Mouse (Mus musculus): Measurements from ENCODE around the gene Slc25a26.
"Not testable (repeated sequence)": the region's sequence is repeated elsewhere in the genome, so short reads cannot be mapped to it uniquely, and the experiment has no call there.

Slc25a26 gene

GRCm38 (mm10) chr6:94550851-94551250 lies 50.7 kb downstream of the Slc25a26 start:
- DNase-seq (ENCODE audit: low spot score), result no peak

- DNase-seq (ENCODE audit: low spot score), result no peak
Measured at GRCm38 (mm10) chr6:94553085-94553484, 53.0 kb downstream of the Slc25a26 start.

GRCm38 (mm10) chr6:94558603-94559002 lies 58.5 kb downstream of the Slc25a26 start:
- not testable (repeated sequence) for DNase-seq (ENCODE audit: low spot score)

GRCm38 (mm10) chr6:94560896-94561295 lies 60.8 kb downstream of the Slc25a26 start:
- no peak for DNase-seq (ENCODE audit: low spot score)

GRCm38 (mm10) chr6:94561346-94561745 lies 61.2 kb downstream of the Slc25a26 start:
- no peak for DNase-seq (ENCODE audit: low spot score)

GRCm38 (mm10) chr6:94563203-94563940 lies 63.2 kb downstream of the Slc25a26 start:
- DNase-seq (ENCODE audit: low spot score), result no peak

- DNase-seq (ENCODE audit: low spot score), result no peak
Measured at GRCm38 (mm10) chr6:94565766-94566165, 65.6 kb downstream of the Slc25a26 start.

- DNase-seq (ENCODE audit: low spot score), result no peak
Measured at GRCm38 (mm10) chr6:94568040-94568439, 67.9 kb downstream of the Slc25a26 start.

- DNase-seq (ENCODE audit: low spot score), result no peak
Measured at GRCm38 (mm10) chr6:94575526-94576166, 75.5 kb downstream of the Slc25a26 start.

- no peak for DNase-seq (ENCODE audit: low spot score)
Measured at GRCm38 (mm10) chr6:94577991-94578390, 77.9 kb downstream of the Slc25a26 start.

GRCm38 (mm10) chr6:94582055-94582454 lies 81.9 kb downstream of the Slc25a26 start:
- no peak for DNase-seq (ENCODE audit: low spot score)

GRCm38 (mm10) chr6:94584147-94584695 lies 84.1 kb downstream of the Slc25a26 start:
- no peak for DNase-seq (ENCODE audit: low spot score)

- no peak for DNase-seq (ENCODE audit: low spot score)
Measured at GRCm38 (mm10) chr6:94584976-94585375, 84.8 kb downstream of the Slc25a26 start.

GRCm38 (mm10) chr6:94588365-94588764 lies 88.2 kb downstream of the Slc25a26 start:
- DNase-seq (ENCODE audit: low spot score), result no peak

- no peak for DNase-seq (ENCODE audit: low spot score)
Measured at GRCm38 (mm10) chr6:94592243-94592642, 92.1 kb downstream of the Slc25a26 start.

GRCm38 (mm10) chr6:94592710-94593109 lies 92.6 kb downstream of the Slc25a26 start:
- DNase-seq (ENCODE audit: low spot score), result no peak

- DNase-seq (ENCODE audit: low spot score), result no peak
Measured at GRCm38 (mm10) chr6:94594096-94594665, 94.0 kb downstream of the Slc25a26 start.

- no peak for DNase-seq (ENCODE audit: low spot score)
Measured at GRCm38 (mm10) chr6:94594711-94595110, 94.6 kb downstream of the Slc25a26 start.

GRCm38 (mm10) chr6:94595206-94595605 lies 95.1 kb downstream of the Slc25a26 start:
- no peak for DNase-seq (ENCODE audit: low spot score)

GRCm38 (mm10) chr6:94596051-94596760 lies 96.1 kb downstream of the Slc25a26 start:
- DNase-seq (ENCODE audit: low spot score), result no peak

GRCm38 (mm10) chr6:94596761-94597485 lies 96.8 kb downstream of the Slc25a26 start:
- DNase-seq (ENCODE audit: low spot score), result peak; percentile 53

- DNase-seq (ENCODE audit: low spot score), result no peak
Measured at GRCm38 (mm10) chr6:94598421-94598820, 98.3 kb downstream of the Slc25a26 start.
